Mouse (Mus musculus) midbrain, embryonic 14.5 days (tissue): ENCODE measurements around the gene Brip1. TPM values are rescaled to one million over a fixed set of nuclear protein-coding genes. Genes with fewer than 3 reads are reported as not detected.
A peak's percentile ranks its signal among the peaks of the same experiment; 100 is the strongest.
"Not testable (repeated sequence)": the region's sequence is repeated elsewhere in the genome, so short reads cannot be mapped to it uniquely, and the experiment has no call there.

ENCODE experiments used
- ATAC-seq: fragments of 200-750 bp; cut with Nextera tagmentation; 2 replicates; pipeline ENCODE4 v1.8.0; 2017; ENCODE audit warnings: moderate number of reproducible peaks, moderate library complexity; ENCODE audit not compliant: low FRiP score, low TSS enrichment
- DNase-seq: peaks from one replicate; pipeline ENCODE4 v3.0.0-alpha.2; 2015
- H3K27ac ChIP-seq: fragments of 300-500 bp; sonication (generic); replicated peaks from 2 replicates; pipeline ENCODE4 v1.5.1; 2014; ENCODE audit warnings: mild to moderate bottlenecking, low read depth, low read length, moderate library complexity
- H3K27me3 ChIP-seq: fragments of 300-500 bp; sonication (generic); 2 replicates; pipeline ENCODE4 v1.6.1; 2014; ENCODE audit warnings: low read length, control low read depth, mixed read lengths; ENCODE audit not compliant: control insufficient read depth, insufficient read depth
- H3K36me3 ChIP-seq: fragments of 300-500 bp; sonication (generic); 2 replicates; pipeline ENCODE4 v1.6.1; 2014; ENCODE audit warnings: low read length, control low read depth; ENCODE audit not compliant: control insufficient read depth, insufficient read depth
- H3K4me1 ChIP-seq: fragments of 300-500 bp; sonication (generic); 2 replicates; pipeline ENCODE4 v1.6.1; 2014; ENCODE audit warnings: mild to moderate bottlenecking, antibody characterized with exemption, low read length, control low read depth; ENCODE audit not compliant: control insufficient read depth, insufficient read depth
- H3K4me2 ChIP-seq: fragments of 300-500 bp; sonication (generic); 2 replicates; pipeline ENCODE4 v1.6.1; 2014; ENCODE audit warnings: mild to moderate bottlenecking, low read length, moderate library complexity
- H3K4me3 ChIP-seq: fragments of 300-500 bp; sonication (generic); replicated peaks from 2 replicates; pipeline ENCODE4 v1.5.1; 2014; ENCODE audit warnings: low read depth, low read length
- H3K9ac ChIP-seq: fragments of 300-500 bp; sonication (generic); replicated peaks from 2 replicates; pipeline ENCODE4 v1.6.1; 2014; ENCODE audit warnings: mild to moderate bottlenecking, low read length, moderate library complexity
- H3K9me3 ChIP-seq: fragments of 300-500 bp; sonication (generic); 2 replicates; pipeline ENCODE4 v1.6.1; 2016; ENCODE audit warnings: low read length, control low read depth, mixed read lengths; ENCODE audit not compliant: control insufficient read depth
- WGBS: fragments of 180-500 bp; shearing (Covaris S2); extraction: QIAGEN DNeasy Blood & Tissue Kit; methylation state at CpG from one replicate; pipeline ENCODE4 v1.1.7; 2014; 5-methylcytosine and 5-hydroxymethylcytosine counted together
- polyA plus RNA-seq: library from polyadenylated mRNA; unstranded; fragments of >200 nt; fragmentation: Nextera tagmentation; extraction: Ambion mirVana; gene quantifications from 2 replicates; pipeline ENCODE4 v1.2.1, GENCODE M21; 2014

Gene Brip1
- polyA plus RNA-seq, 1 experiment from 2014 or later: 1.8 TPM

DNA sequence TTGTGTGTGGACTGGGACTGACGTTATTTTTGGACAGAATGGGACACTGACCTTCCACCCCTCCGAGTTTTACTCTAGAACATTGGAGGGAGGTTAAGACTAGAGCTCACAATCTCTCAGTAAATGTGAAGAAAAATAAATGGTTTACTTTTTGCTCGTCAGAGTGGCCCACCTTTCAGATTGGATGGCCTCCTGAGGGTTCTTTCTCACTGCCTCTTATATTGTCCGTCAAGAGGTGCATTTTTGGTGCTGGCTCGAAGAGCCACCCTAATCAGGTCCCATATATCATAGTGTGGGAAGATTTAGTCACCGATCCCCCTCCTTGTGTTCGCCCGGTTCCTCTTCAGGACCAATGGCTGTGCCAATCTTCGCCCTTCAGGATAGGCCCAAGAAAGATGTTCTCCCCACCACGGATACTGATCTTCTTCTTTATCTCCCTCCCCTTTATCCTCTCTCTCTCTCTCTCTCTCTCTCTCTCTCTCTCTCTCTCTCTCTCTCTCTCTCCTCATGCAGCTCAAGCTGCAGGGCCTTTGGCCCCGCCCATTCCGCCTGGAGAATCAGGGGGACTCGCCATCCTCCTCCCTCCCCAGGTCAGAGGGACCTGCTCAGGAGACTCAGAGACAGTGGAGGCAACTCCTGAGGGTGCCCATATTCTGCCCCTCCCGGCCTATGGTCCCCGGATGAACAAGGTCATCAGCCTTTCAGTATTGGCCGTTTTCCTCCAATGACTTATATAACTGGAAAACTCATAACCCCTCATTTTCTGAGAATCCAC lies 1.1 kb upstream of the Brip1 start:
- no peak for ATAC-seq
- Histone ChIP-seq H3K4me3 (peak overlapping the region; percentile 76), H3K4me1 (peaks cover 2% of the 10 kb centered on the region), H3K9me3 (peaks cover 10% of the 10 kb centered on the region), H3K27me3 (no peaks in the 10 kb centered on the region), H3K4me2 (peak overlapping the region; percentile 80), H3K27ac (no peak overlapping the region), H3K9ac (peak overlapping the region; percentile 73), H3K36me3 (peaks cover 38% of the 10 kb centered on the region)
- peak; percentile 8 for DNase-seq
- WGBS: 53% methylated on average over 16 of the region's 16 CpGs

DNA sequence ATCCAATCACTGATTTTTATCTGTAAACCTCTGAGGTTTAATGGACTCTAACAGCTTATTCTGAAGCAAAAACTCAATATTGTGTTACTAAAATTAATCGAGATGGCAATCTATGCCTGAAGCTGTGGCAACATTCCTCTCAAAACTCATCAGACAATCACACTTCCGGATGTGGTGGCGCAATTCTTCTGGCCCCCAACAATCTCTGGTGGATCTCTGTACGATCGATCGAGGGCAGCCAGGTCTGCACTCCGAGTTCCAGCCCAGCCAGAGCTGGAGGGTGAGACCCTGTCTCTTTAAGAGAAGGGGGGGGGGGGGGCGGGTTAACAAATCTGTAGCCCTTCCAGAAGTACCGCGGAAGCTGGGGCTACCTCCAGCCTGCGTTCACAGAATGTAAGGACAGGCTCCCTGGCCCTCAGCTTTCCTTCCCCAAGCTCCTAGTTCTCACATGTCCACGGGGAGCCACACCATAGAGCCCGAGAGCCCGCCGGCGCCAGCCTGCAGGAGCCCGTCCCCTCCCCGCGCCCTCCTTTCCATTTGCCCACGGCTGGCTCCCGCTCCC lies 452 bp downstream of the Brip1 start:
- peak overlapping the region; percentile 76 for H3K4me3 ChIP-seq
- no peak for DNase-seq
- H3K36me3 ChIP-seq: peaks cover 22% of the 10 kb centered on the region
- 1% methylated on average over 21 of the region's 21 CpGs for WGBS
- H3K27ac ChIP-seq: no peak overlapping the region
- peak overlapping the region; percentile 38; the same call in 1 of the 2 replicates for H3K9ac ChIP-seq
- H3K27me3 ChIP-seq: no peaks in the 10 kb centered on the region
- peaks cover 2% of the 10 kb centered on the region for H3K4me1 ChIP-seq
- peak overlapping the region; percentile 80 for H3K4me2 ChIP-seq
- peaks cover 10% of the 10 kb centered on the region for H3K9me3 ChIP-seq
- ATAC-seq: peak; percentile 74

DNA sequence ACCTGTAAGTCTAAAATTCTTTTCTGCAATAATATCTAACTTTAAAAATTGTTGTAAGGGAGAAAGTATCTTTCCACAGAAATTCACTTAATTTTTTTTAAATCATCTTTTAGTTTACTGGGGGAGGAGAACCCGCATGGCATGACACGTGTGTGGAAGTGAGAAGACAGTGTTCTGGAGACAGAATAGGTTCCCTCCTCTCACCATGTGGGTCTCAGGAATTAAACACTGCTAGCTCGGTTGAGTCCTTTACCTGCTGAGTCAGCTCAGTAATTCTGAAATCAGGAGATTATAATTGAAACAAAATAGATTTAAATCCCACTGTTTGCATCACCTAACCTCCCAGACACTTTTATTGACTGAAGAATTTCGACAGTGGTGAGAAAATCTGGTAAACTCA lies 1.3 kb downstream of the Brip1 start:
- Histone ChIP-seq H3K9me3 (peaks cover 5% of the 10 kb centered on the region), H3K27me3 (no peaks in the 10 kb centered on the region), H3K27ac (no peak overlapping the region), H3K4me2 (no peak overlapping the region), H3K4me1 (peaks cover 2% of the 10 kb centered on the region), H3K36me3 (peaks cover 14% of the 10 kb centered on the region), H3K9ac (no peak overlapping the region), H3K4me3 (no peak overlapping the region)
- DNase-seq (no peak), ATAC-seq (no peak)
- 64% methylated on average over 4 of the region's 4 CpGs for WGBS

DNA sequence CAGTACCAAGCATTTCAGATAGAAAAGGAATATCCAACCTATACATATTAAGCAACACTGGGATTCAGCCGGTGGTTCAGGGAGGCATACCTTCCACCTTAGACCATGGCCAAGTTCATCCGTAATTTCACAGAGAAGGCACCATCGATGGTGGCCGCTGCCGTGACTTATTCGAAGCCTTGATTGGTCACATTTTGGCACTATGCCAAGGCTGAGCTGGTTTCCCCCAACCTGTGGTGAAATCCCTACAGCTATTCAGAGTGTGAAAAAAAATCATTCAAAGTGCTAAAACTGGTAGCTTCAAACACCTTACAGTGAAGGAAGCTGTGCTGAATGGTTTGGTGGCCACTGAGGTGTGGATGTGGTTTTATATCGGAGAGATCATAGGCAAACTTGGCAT lies 15.8 kb downstream of the Brip1 start:
- not testable (repeated sequence) for H3K9ac ChIP-seq, H3K36me3 ChIP-seq, H3K4me2 ChIP-seq, H3K27ac ChIP-seq, H3K27me3 ChIP-seq, DNase-seq, ATAC-seq, H3K9me3 ChIP-seq, H3K4me3 ChIP-seq, H3K4me1 ChIP-seq
- 95% methylated on average over 7 of the region's 7 CpGs for WGBS

DNA sequence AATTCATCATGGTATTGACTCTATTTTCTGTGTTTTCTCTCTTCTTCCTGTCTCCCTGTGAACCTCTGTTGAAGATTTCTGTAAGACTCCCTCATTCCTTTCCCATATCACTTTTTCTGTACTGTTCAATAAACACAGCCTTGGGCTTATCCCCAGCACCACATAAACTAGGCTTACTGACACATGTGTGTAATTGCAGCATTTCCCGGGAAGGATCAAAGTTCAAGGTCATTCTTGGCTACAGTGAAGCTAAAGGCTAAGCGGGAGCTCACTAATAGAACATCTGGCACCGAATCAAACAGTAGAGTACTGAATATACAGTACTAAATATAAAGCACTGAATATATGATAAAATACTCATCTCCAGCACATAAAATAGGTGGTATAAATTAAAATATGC lies 25.2 kb downstream of the Brip1 start:
- Histone ChIP-seq H3K36me3 (no peaks in the 10 kb centered on the region), H3K4me1 (no peaks in the 10 kb centered on the region), H3K9me3 (no peaks in the 10 kb centered on the region), H3K4me3 (no peak overlapping the region), H3K27me3 (no peaks in the 10 kb centered on the region), H3K4me2 (no peak overlapping the region), H3K9ac (no peak overlapping the region), H3K27ac (no peak overlapping the region)
- DNase-seq (no peak), ATAC-seq (no peak)
- 84% methylated on average over 3 of the region's 3 CpGs for WGBS

DNA sequence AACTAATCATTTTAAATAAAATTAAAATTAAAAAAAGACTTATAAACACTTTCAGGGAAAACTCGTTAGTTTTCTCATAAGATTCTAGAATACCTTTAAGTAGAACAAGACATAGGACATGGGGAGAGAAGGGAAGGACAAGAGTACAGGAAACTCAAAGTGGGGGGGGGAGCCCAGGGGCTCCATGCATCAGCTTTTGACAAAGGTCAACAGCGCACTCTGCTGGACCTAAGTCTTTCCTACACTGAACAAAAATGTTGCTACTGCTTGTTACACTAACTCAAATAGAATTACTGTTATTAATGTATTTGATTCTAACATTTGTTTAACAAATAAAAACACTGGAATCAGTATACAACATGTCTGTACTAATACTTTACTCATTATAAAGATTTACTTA lies 26.8 kb downstream of the Brip1 start:
- no peak overlapping the region for H3K4me2 ChIP-seq
- 57% methylated on average over 2 of the region's 2 CpGs for WGBS
- no peak overlapping the region for H3K27ac ChIP-seq
- H3K9me3 ChIP-seq: no peaks in the 10 kb centered on the region
- no peak overlapping the region for H3K9ac ChIP-seq
- no peaks in the 10 kb centered on the region for H3K4me1 ChIP-seq
- DNase-seq (peak; percentile 84), ATAC-seq (no peak)
- H3K36me3 ChIP-seq: no peaks in the 10 kb centered on the region
- no peak overlapping the region for H3K4me3 ChIP-seq
- no peaks in the 10 kb centered on the region for H3K27me3 ChIP-seq

DNA sequence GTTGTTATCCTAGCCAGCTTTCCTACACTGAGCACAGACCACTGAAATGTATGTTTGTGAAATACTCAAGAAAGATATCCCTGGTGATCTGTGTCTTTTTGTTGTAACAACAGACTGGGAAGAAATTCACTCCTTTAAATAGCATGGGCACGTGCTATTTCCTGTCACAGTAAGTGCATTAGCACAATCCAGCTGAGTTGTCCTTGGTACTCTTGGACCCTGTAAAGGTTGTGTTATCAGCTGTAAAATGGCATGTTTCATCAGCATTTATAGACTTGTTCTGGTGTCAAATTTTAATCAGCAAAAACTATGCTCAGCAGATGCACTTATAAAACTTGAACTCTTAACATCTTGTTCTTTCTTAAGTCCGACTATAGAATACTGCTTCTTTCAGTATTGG lies 30.2 kb downstream of the Brip1 start:
- no peak overlapping the region for H3K4me2 ChIP-seq
- no peaks in the 10 kb centered on the region for H3K36me3 ChIP-seq
- DNase-seq (no peak), ATAC-seq (no peak)
- no peaks in the 10 kb centered on the region for H3K27me3 ChIP-seq
- H3K27ac ChIP-seq: no peak overlapping the region
- no peak overlapping the region for H3K9ac ChIP-seq
- no peak overlapping the region for H3K4me3 ChIP-seq
- no peaks in the 10 kb centered on the region for H3K4me1 ChIP-seq
- WGBS: 90% methylated on average over 2 of the region's 2 CpGs
- H3K9me3 ChIP-seq: no peaks in the 10 kb centered on the region

DNA sequence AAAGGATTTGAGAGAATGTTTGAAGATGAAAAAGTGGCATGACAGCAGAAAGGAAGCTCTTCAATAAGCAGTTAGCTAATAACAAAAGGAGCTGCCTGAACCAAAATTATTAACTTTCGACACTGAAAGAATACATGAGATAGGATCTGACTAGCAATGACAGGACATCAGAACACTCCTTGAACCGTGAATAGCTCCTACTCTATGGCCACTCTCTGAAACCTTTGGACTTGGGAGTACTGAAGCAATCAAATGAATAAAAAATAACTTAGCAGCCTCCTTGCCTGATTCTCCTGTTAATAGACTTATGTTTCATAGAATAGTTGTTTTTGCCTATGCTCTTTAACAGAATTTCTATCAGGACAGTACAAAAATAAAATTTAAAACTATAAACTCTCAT lies 40.7 kb downstream of the Brip1 start:
- Histone ChIP-seq H3K36me3 (no peaks in the 10 kb centered on the region), H3K27ac (no peak overlapping the region), H3K27me3 (no peaks in the 10 kb centered on the region), H3K4me1 (no peaks in the 10 kb centered on the region), H3K4me3 (no peak overlapping the region), H3K4me2 (no peak overlapping the region), H3K9ac (no peak overlapping the region), H3K9me3 (no peaks in the 10 kb centered on the region)
- 54% methylated on average over 2 of the region's 2 CpGs for WGBS
- ATAC-seq: no peak
- no peak for DNase-seq

DNA sequence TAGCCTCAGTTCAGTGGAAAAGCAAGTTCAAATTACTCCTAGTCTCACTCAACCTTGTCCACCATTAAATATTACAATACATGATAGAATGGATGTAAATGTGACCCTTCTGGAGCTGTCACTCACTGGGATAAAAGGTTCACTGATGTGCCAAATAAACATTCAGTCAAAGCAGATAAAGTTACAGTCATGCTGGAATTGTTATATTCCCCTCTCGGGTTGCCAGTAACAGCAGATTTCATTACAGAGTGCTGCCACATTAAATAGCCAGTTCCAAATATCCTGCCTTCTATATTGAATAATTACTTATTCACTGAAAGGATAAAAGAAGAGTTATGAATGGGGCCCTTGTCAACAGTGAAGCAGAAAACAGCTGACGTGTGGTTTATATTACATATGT lies 42.0 kb downstream of the Brip1 start:
- Histone ChIP-seq H3K9ac (no peak overlapping the region), H3K27ac (no peak overlapping the region), H3K9me3 (no peaks in the 10 kb centered on the region), H3K4me1 (no peaks in the 10 kb centered on the region), H3K4me2 (no peak overlapping the region), H3K36me3 (no peaks in the 10 kb centered on the region), H3K4me3 (no peak overlapping the region), H3K27me3 (no peaks in the 10 kb centered on the region)
- WGBS: 49% methylated on average over 2 of the region's 2 CpGs
- DNase-seq (no peak), ATAC-seq (no peak)
